ENCODE assay signal across 12 mouse cellular contexts in the genomic region with DNA sequence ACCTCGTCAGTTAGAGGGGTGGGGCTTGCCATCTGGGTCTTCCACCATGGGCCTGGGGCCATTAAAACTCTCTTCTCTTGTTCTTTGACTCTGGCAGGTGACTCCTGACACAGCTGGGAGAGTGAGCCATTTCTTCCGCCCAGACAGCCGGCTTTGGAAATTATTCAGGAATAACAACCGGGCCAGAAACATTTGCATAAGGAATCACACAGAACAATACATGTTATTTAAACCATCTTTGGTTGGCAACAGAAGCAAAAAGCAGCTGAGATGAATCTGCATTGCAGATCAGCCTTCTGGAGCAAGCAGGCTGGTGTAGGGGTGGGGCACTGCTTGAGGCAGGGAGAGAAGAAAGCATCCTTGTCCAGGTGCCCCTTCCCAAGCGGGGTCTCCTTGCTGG.
DNase-seq lines count a peak whose midpoint lies in the region; ATAC-seq lines count a peak whose summit lies in the region.
"Had no signal": no experiment of that assay in that cellular context is flagged by ENCODE, and none has a peak within 500 bp of the region (broad histone marks: within the 10 kb centered on the region; RNA-seq: fewer than 3 reads in every experiment).

No protein-coding gene starts in this region.

- no peaks in the 10 kb centered on the region for H3K9me3 ChIP-seq in hindbrain, embryonic 13.5 days
- no peaks in the 10 kb centered on the region for H3K9me3 ChIP-seq in kidney, embryonic 15.5 days (replicated peaks)
- H3K9me3 ChIP-seq: embryonic facial prominence, embryonic 15.5 days had no signal

- intact Hi-C loops in left cerebral cortex, postnatal 36 days (cut with DNase I): no loop called here

- WGBS in hindbrain, embryonic 13.5 days: 26% methylated on average over 5 of the region's 5 CpGs
- 69% methylated on average over 5 of the region's 5 CpGs for WGBS in kidney, embryonic 15.5 days

- no peak overlapping the region for H3K4me3 ChIP-seq in hindbrain, embryonic 13.5 days
- H3K4me3 ChIP-seq in kidney, embryonic 15.5 days (replicated peaks): no peak overlapping the region
- H3K4me3 ChIP-seq: embryonic facial prominence, embryonic 15.5 days; myocyte had no signal

- peak; percentile 67 for ATAC-seq in hindbrain, embryonic 13.5 days (ENCODE audit: low FRiP score)
- ATAC-seq in kidney, embryonic 15.5 days (replicated peaks; ENCODE audit: low FRiP score): no peak

- no peaks in the 10 kb centered on the region for H3K27me3 ChIP-seq in hindbrain, embryonic 13.5 days
- H3K27me3 ChIP-seq in kidney, embryonic 15.5 days: no peaks in the 10 kb centered on the region
- H3K27me3 ChIP-seq: embryonic facial prominence, embryonic 15.5 days had no signal

- peak overlapping the region; percentile 52 for H3K27ac ChIP-seq in hindbrain, embryonic 13.5 days
- no peak overlapping the region for H3K27ac ChIP-seq in kidney, embryonic 15.5 days
- H3K27ac ChIP-seq: embryonic facial prominence, embryonic 15.5 days; liver, embryonic 14.5 days had no signal

- DNase-seq in right cerebral cortex, adult 2 months (ENCODE audit: low spot score in 2 of 2): peak; percentile 25 to 36
- no peak for DNase-seq in right cerebral cortex, postnatal 25 days
- DNase-seq in left cerebral cortex, postnatal 36 days (ENCODE audit: low spot score in 2 of 2): peak; percentile 23 to 30
- DNase-seq in kidney, postnatal 14 days: no peak
- DNase-seq in embryo, embryonic 10 days (ENCODE audit: low spot score): no peak
- DNase-seq: cerebellum, adult 11 months; thymus, adult 2 months had no signal

- no peak overlapping the region for H3K4me2 ChIP-seq in hindbrain, embryonic 13.5 days
- H3K4me2 ChIP-seq in kidney, embryonic 15.5 days: no peak overlapping the region
- H3K4me2 ChIP-seq: embryonic facial prominence, embryonic 15.5 days had no signal

- no peaks in the 10 kb centered on the region for H3K36me3 ChIP-seq in hindbrain, embryonic 13.5 days
- no peaks in the 10 kb centered on the region for H3K36me3 ChIP-seq in kidney, embryonic 15.5 days
- H3K36me3 ChIP-seq: embryonic facial prominence, embryonic 15.5 days had no signal

- peaks cover 17% of the 10 kb centered on the region for H3K4me1 ChIP-seq in hindbrain, embryonic 13.5 days (replicated peaks)
- no peaks in the 10 kb centered on the region for H3K4me1 ChIP-seq in kidney, embryonic 15.5 days

- no peak overlapping the region for H3K9ac ChIP-seq in hindbrain, embryonic 13.5 days
- H3K9ac ChIP-seq in kidney, embryonic 15.5 days: no peak overlapping the region
- H3K9ac ChIP-seq: embryonic facial prominence, embryonic 15.5 days; liver, embryonic 14.5 days had no signal

Comparison
In these comparisons a context has a peak if more than half of its experiments do, and no peak if none do; other contexts are left out.
1. DNase-seq: peak in right cerebral cortex, adult 2 months (2 of 2) and left cerebral cortex, postnatal 36 days (2 of 2); none in right cerebral cortex, postnatal 25 days (single experiment), kidney, postnatal 14 days (single experiment) and embryo, embryonic 10 days (single experiment).